8 mouse cellular contexts compared by ENCODE assay signal in genomic region chr6:34995265-34995681, GRCm38 (mm10). TPM values are rescaled to one million over a fixed set of nuclear protein-coding genes. Genes with fewer than 3 reads are reported as not detected.
A peak's percentile ranks its signal among the peaks of the same experiment; 100 is the strongest.
DNase-seq lines count a peak whose midpoint lies in the region; ATAC-seq and TF ChIP-seq lines count a peak whose summit lies in the region.

No protein-coding gene starts in this region.

- no peaks in the 10 kb centered on the region; the same call in 1 of the 2 replicates for H3K79me2 ChIP-seq in MEL (ENCODE audit: control insufficient read depth, insufficient read depth, low read length, poor library complexity)

- WGBS in cerebellum, adult 2 months = 3% methylated on average over 13 of the region's 13 CpGs
- WGBS in forebrain, postnatal 0 days = 4% methylated on average over 13 of the region's 13 CpGs
- WGBS in lung, postnatal 0 days = 7% methylated on average over 13 of the region's 13 CpGs

- no peak for TF ChIP-seq EP300 in MEL (IDR thresholded peaks at IDR 0.05; ENCODE audit: low read depth in 1 of 2, low read length in 2 of 2)
- no peak for TF ChIP-seq EP300 in lung, postnatal 0 days (IDR thresholded peaks at IDR 0.05)

- H3K9ac ChIP-seq in MEL (ENCODE audit: control insufficient read depth, low read depth, low read length, poor library complexity, severe bottlenecking) = peak overlapping the region; percentile 68
- no peak overlapping the region for H3K9ac ChIP-seq in forebrain, postnatal 0 days
- H3K9ac ChIP-seq in lung, postnatal 0 days (replicated peaks; ENCODE audit: low read depth) = no peak overlapping the region

- peak; percentile 71 for ATAC-seq in forebrain, postnatal 0 days
- ATAC-seq in lung, postnatal 0 days = peak; percentile 88

- H3K27ac ChIP-seq in MEL (ENCODE audit: control insufficient read depth, low read depth, low read length) = peak overlapping the region; percentile 63
- no peak overlapping the region for H3K27ac ChIP-seq in cerebellum, adult 2 months (ENCODE audit: insufficient read depth, low read length)
- no peak overlapping the region for H3K27ac ChIP-seq in forebrain, postnatal 0 days (ENCODE audit: low read depth, low read length)
- no peak overlapping the region for H3K27ac ChIP-seq in lung, postnatal 0 days (ENCODE audit: low read length)

- H3K27me3 ChIP-seq in MEL (ENCODE audit: control insufficient read depth in 1 of 2, insufficient read depth in 2 of 2, low read length in 2 of 2) = no peaks in the 10 kb centered on the region
- H3K27me3 ChIP-seq in cerebellum, adult 2 months (ENCODE audit: control insufficient read depth, insufficient read depth, low read length) = no peaks in the 10 kb centered on the region
- no peaks in the 10 kb centered on the region for H3K27me3 ChIP-seq in forebrain, postnatal 0 days (ENCODE audit: insufficient read depth, low read length)
- no peaks in the 10 kb centered on the region for H3K27me3 ChIP-seq in lung, postnatal 0 days (replicated peaks; ENCODE audit: insufficient read depth, low read length)

- no peaks in the 10 kb centered on the region for H3K4me1 ChIP-seq in MEL (ENCODE audit: control insufficient read depth in 1 of 2, insufficient read depth in 2 of 2, low read length in 2 of 2)
- no peaks in the 10 kb centered on the region for H3K4me1 ChIP-seq in cerebellum, adult 2 months (ENCODE audit: control insufficient read depth, insufficient read depth, low read length)
- no peaks in the 10 kb centered on the region for H3K4me1 ChIP-seq in forebrain, postnatal 0 days (ENCODE audit: insufficient read depth)
- peaks cover 5% of the 10 kb centered on the region; the same call in 1 of the 2 replicates for H3K4me1 ChIP-seq in lung, postnatal 0 days (ENCODE audit: insufficient read depth, low read depth, low read length)

- peak overlapping the region; percentile 50 to 62 for H3K4me3 ChIP-seq in MEL (ENCODE audit: control insufficient read depth in 1 of 2, insufficient read depth in 1 of 2, low read depth in 2 of 2, low read length in 2 of 2)
- H3K4me3 ChIP-seq in cerebellum, adult 2 months (replicated peaks; ENCODE audit: insufficient read depth, low read depth, low read length) = no peak overlapping the region
- H3K4me3 ChIP-seq in forebrain, postnatal 0 days (ENCODE audit: low read depth, low read length) = no peak overlapping the region
- peak overlapping the region; percentile 10; the same call in 1 of the 2 replicates for H3K4me3 ChIP-seq in lung, postnatal 0 days (ENCODE audit: low read depth, low read length)

- TF ChIP-seq POLR2A in MEL (IDR thresholded peaks at IDR 0.05; ENCODE audit: control insufficient read depth in 1 of 2, insufficient read depth in 1 of 2, low read depth in 1 of 2, low read length in 2 of 2, poor library complexity in 1 of 2) = peak; percentile 57 to 85; a peak in 2 of 4 replicates
- no peak for TF ChIP-seq POLR2A in cerebellum, adult 2 months (IDR thresholded peaks at IDR 0.05; ENCODE audit: borderline replicate concordance, insufficient read depth, low read length)

- peak; percentile 83 for TF ChIP-seq RAD21 in MEL (IDR thresholded peaks at IDR 0.05; ENCODE audit: low read depth, low read length)

- no peaks in the 10 kb centered on the region for H3K9me3 ChIP-seq in MEL (replicated peaks; ENCODE audit: insufficient read depth, low read length)
- H3K9me3 ChIP-seq in forebrain, postnatal 0 days (ENCODE audit: low read length) = no peaks in the 10 kb centered on the region
- no peaks in the 10 kb centered on the region for H3K9me3 ChIP-seq in lung, postnatal 0 days (ENCODE audit: low read length)

- H3K4me2 ChIP-seq in forebrain, postnatal 0 days (ENCODE audit: low read depth) = peak overlapping the region; percentile 19
- H3K4me2 ChIP-seq in lung, postnatal 0 days (replicated peaks; ENCODE audit: low read depth, low read length) = peak overlapping the region; percentile 53

- peak; percentile 80 to 96 (median 83) for TF ChIP-seq CTCF in MEL (IDR thresholded peaks at IDR 0.05 in 2 of 3, conservative IDR thresholded peaks at IDR 0.05 in 1 of 3; ENCODE audit: control insufficient read depth in 1 of 3, insufficient read depth in 1 of 3, low read depth in 2 of 3, low read length in 3 of 3, poor library complexity in 1 of 3, severe bottlenecking in 1 of 3)
- TF ChIP-seq CTCF in cerebellum, adult 2 months (IDR thresholded peaks at IDR 0.05; ENCODE audit: borderline replicate concordance, insufficient read depth, low read depth, low read length) = peak; percentile 83
- TF ChIP-seq CTCF in forebrain, postnatal 0 days (IDR thresholded peaks at IDR 0.05; ENCODE audit: low read depth) = peak; percentile 89
- peak; percentile 88 for TF ChIP-seq CTCF in lung, postnatal 0 days (IDR thresholded peaks at IDR 0.05)

- H3K36me3 ChIP-seq in MEL (ENCODE audit: control insufficient read depth in 1 of 2, insufficient read depth in 2 of 2, low read length in 2 of 2) = peaks cover 0 to 3% of the 10 kb centered on the region in 2 experiments; a peak in 2 of 4 replicates
- H3K36me3 ChIP-seq in forebrain, postnatal 0 days (ENCODE audit: insufficient read depth) = no peaks in the 10 kb centered on the region
- no peaks in the 10 kb centered on the region for H3K36me3 ChIP-seq in lung, postnatal 0 days (ENCODE audit: insufficient read depth, low read length)

- DNase-seq in MEL (ENCODE audit: low read depth, low spot score) = peak; percentile 94
- peak; percentile 52 to 68 for DNase-seq in cerebellum, adult 2 months
- peak; percentile 85 for DNase-seq in forebrain, postnatal 0 days
- DNase-seq in heart, postnatal 4 days = peak; percentile 91
- peak; percentile 58 for DNase-seq in layer of hippocampus, adult 9-10 months (ENCODE audit: low spot score)
- DNase-seq in lung, postnatal 0 days (ENCODE audit: low spot score) = peak; percentile 92
- peak; percentile 83 for DNase-seq in ovary, postnatal 14 days (ENCODE audit: low spot score)
- peak; percentile 89 for DNase-seq in thymus, postnatal 14 days

TF ChIP-seq in MEL, 35 proteins besides CTCF, POLR2A, EP300 and RAD21:
- TF ChIP-seq NELFE (IDR thresholded peaks at IDR 0.05; ENCODE audit: low read depth, low read length) = peak; percentile 59
- TF ChIP-seq ZC3H11A (IDR thresholded peaks at IDR 0.05; ENCODE audit: low read depth, low read length) = peak; percentile 59; the same call in 1 of the 2 replicates
- TF ChIP-seq MAZ (IDR thresholded peaks at IDR 0.05; ENCODE audit: low read depth, low read length) = no peak
- no peak for TF ChIP-seq MAFK (IDR thresholded peaks at IDR 0.05; ENCODE audit: borderline replicate concordance, low read depth, low read length)
- TF ChIP-seq POLR2AphosphoS5 (IDR thresholded peaks at IDR 0.05; ENCODE audit: borderline replicate concordance, low read depth, low read length) = no peak
- peak; percentile 60 for TF ChIP-seq HCFC1 (IDR thresholded peaks at IDR 0.05; ENCODE audit: low read depth, low read length)
- TF ChIP-seq CHD2 (IDR thresholded peaks at IDR 0.05; ENCODE audit: low read length) = no peak
- TF ChIP-seq ZNF384 (IDR thresholded peaks at IDR 0.05; ENCODE audit: low read depth, low read length) = no peak
- TF ChIP-seq KAT2A (conservative IDR thresholded peaks at IDR 0.05; ENCODE audit: low read depth, low read length) = no peak
- TF ChIP-seq ZMIZ1 (IDR thresholded peaks at IDR 0.05; ENCODE audit: low read depth, low read length) = no peak
- TF ChIP-seq TBP (IDR thresholded peaks at IDR 0.05; ENCODE audit: low read depth, low read length) = peak; percentile 76
- TF ChIP-seq SMC3 (IDR thresholded peaks at IDR 0.05; ENCODE audit: low read depth, low read length) = peak; percentile 70
- no peak for TF ChIP-seq MEF2A (IDR thresholded peaks at IDR 0.05; ENCODE audit: extremely low read depth, insufficient replicate concordance, low read depth, low read length, poor library complexity, severe bottlenecking)
- no peak for TF ChIP-seq GABPA (IDR thresholded peaks at IDR 0.05; ENCODE audit: low read depth, low read length)
- no peak for TF ChIP-seq USF1 (IDR thresholded peaks at IDR 0.05; ENCODE audit: low read depth, low read length)
- TF ChIP-seq GATA1 (IDR thresholded peaks at IDR 0.05; ENCODE audit: low read depth, low read length) = no peak
- no peak for TF ChIP-seq TCF12 (IDR thresholded peaks at IDR 0.05; ENCODE audit: low read depth, low read length)
- TF ChIP-seq SIN3A (IDR thresholded peaks at IDR 0.05; ENCODE audit: low read length) = no peak; the same call in 1 of the 2 replicates
- TF ChIP-seq ETS1 (IDR thresholded peaks at IDR 0.05; ENCODE audit: low read depth, low read length) = no peak
- TF ChIP-seq MXI1 (IDR thresholded peaks at IDR 0.05; ENCODE audit: low read depth, low read length) = no peak; the same call in 1 of the 2 replicates
TF ChIP-seq in MEL: peak in this region for 5.

RNA-seq across cellular contexts. Expression of gene Slc23a4, which starts 7.1 kb away (rescaled TPM):
- total RNA-seq in MEL (2012; rRNA removed) = 5.5 and 6.2 TPM in 2 replicates
- 10 to 100 TPM in 1 of 2 experiments, not detected in 1; 10.2 TPM for polyA plus RNA-seq in MEL (2012; ENCODE audit: insufficient read depth in 1 of 2, insufficient read length in 2 of 2, low read depth in 1 of 2, low replicate concordance in 2 of 2, missing spikeins in 1 of 2)
- polyA plus RNA-seq in cerebellum, adult 2 months (2012; rRNA removed) = 0.46 and 0.70 TPM in 2 replicates
- 1.1 and 1.9 TPM in 2 replicates for total RNA-seq in forebrain, postnatal 0 days (2014; rRNA removed)
- polyA plus RNA-seq in forebrain, postnatal 0 days (2015; fragmentation: Nextera tagmentation; extraction: Ambion mirVana) = 0.48 and 0.52 TPM in 2 replicates
- under 1 TPM; 0.45 to 0.83 TPM for total RNA-seq in heart, postnatal 4 days (2021)
- 0.43 and 0.52 TPM in 2 replicates for polyA plus RNA-seq in lung, postnatal 0 days (2015; fragmentation: Nextera tagmentation; extraction: Ambion mirVana)

Comparison
In these comparisons a context has a peak if more than half of its experiments do, and no peak if none do; other contexts are left out.
1. H3K4me3 ChIP-seq: peak in MEL (2 of 2) and lung, postnatal 0 days (single experiment); none in cerebellum, adult 2 months (single experiment) and forebrain, postnatal 0 days (single experiment).
2. Peak in every context shown above with its lines, with median percentiles within 50 percentile points of each other: DNase-seq and CTCF ChIP-seq.